Mouse (Mus musculus) midbrain, postnatal 0 days (tissue): ENCODE results near the gene Dusp8. TPM values are rescaled to one million over a fixed set of nuclear protein-coding genes. Genes with fewer than 3 reads are reported as not detected.
A peak's percentile ranks its signal among the peaks of the same experiment; 100 is the strongest.

Source experiments
- ATAC-seq: fragments of 200-750 bp; cut with Nextera tagmentation; 2 replicates; pipeline ENCODE4 v1.8.0; 2017; ENCODE audit warnings: moderate number of reproducible peaks, mild to moderate bottlenecking, moderate TSS enrichment, moderate library complexity; ENCODE audit not compliant: low FRiP score
- DNase-seq: peaks from one replicate; pipeline ENCODE4 v3.0.0-alpha.2; 2015; ENCODE audit warnings: low spot score
- H3K27ac ChIP-seq: fragments of 300-500 bp; sonication (generic); 2 replicates; pipeline ENCODE4 v1.5.1; 2014; ENCODE audit warnings: low read depth, mild to moderate bottlenecking, low read length, mixed read lengths
- H3K27me3 ChIP-seq: fragments of 300-500 bp; sonication (generic); 2 replicates; pipeline ENCODE4 v1.6.1; 2014; ENCODE audit warnings: low read length, control low read depth, mixed read lengths; ENCODE audit not compliant: insufficient read depth
- H3K36me3 ChIP-seq: fragments of 300-500 bp; sonication (generic); 2 replicates; pipeline ENCODE4 v1.6.1; 2014; ENCODE audit warnings: low read length, control low read depth, mixed read lengths; ENCODE audit not compliant: insufficient read depth
- H3K4me1 ChIP-seq: fragments of 300-500 bp; sonication (generic); 2 replicates; pipeline ENCODE4 v1.6.1; 2014; ENCODE audit warnings: mild to moderate bottlenecking, control low read depth, antibody characterized with exemption, low read length, mixed read lengths; ENCODE audit not compliant: insufficient read depth
- H3K4me2 ChIP-seq: fragments of 300-500 bp; sonication (generic); 2 replicates; pipeline ENCODE4 v1.6.1; 2014; ENCODE audit warnings: low read depth, mild to moderate bottlenecking, low read length, mixed read lengths; ENCODE audit not compliant: poor library complexity, severe bottlenecking
- H3K4me3 ChIP-seq: fragments of 300-500 bp; sonication (generic); 2 replicates; pipeline ENCODE4 v1.5.1; 2014; ENCODE audit warnings: low read depth, mild to moderate bottlenecking, low read length, moderate library complexity
- H3K9ac ChIP-seq: fragments of 300-500 bp; sonication (generic); replicated peaks from 2 replicates; pipeline ENCODE4 v1.6.1; 2014; ENCODE audit warnings: mild to moderate bottlenecking, low read length, moderate library complexity, mixed read lengths; ENCODE audit not compliant: poor library complexity, severe bottlenecking
- H3K9me3 ChIP-seq: fragments of 300-500 bp; sonication (generic); 2 replicates; pipeline ENCODE4 v1.6.1; 2016; ENCODE audit warnings: low read length, control low read depth
- CTCF ChIP-seq: IDR thresholded peaks from 2 replicates; pipeline ENCODE4 v1.5.1; 2016; ENCODE audit warnings: antibody characterized with exemption, mild to moderate bottlenecking
- WGBS: fragments of 180-500 bp; shearing (Covaris S2); extraction: QIAGEN DNeasy Blood & Tissue Kit; methylation state at CpG from one replicate; pipeline ENCODE4 v1.1.7; 2014; 5-methylcytosine and 5-hydroxymethylcytosine counted together
- polyA plus RNA-seq: library from polyadenylated mRNA; unstranded; fragments of >200 nt; fragmentation: Nextera tagmentation; extraction: Ambion mirVana; gene quantifications from 2 replicates; pipeline ENCODE4 v1.2.1, GENCODE M21; 2015
- total RNA-seq: library from RNA; depleted of rRNA; stranded (reverse); fragments of >200 nt; gene quantifications from 2 replicates; pipeline ENCODE4 v1.2.3, GENCODE M21; 2014

Dusp8 gene
- total and polyA plus RNA-seq, 2 experiments from 2014 or later = 94.2 to 144 TPM

GRCm38 (mm10) chr7:142068429-142068828 lies 27.2 kb downstream of the Dusp8 start:
- WGBS = 66% methylated on average over 4 of the region's 4 CpGs
- 0 out of 2 replicates have a peak overlapping the region, but pooled peaks have one; percentile 19 for H3K9ac ChIP-seq
- H3K27me3 ChIP-seq = no peaks in the 10 kb centered on the region
- DNase-seq (no peak), ATAC-seq (no peak)
- H3K4me1 ChIP-seq = peaks cover 3% of the 10 kb centered on the region; the same call in 1 of the 2 replicates
- no peak overlapping the region for H3K27ac ChIP-seq
- TF ChIP-seq CTCF = no peak
- H3K4me2 ChIP-seq = no peak overlapping the region
- H3K4me3 ChIP-seq = no peak overlapping the region
- no peaks in the 10 kb centered on the region for H3K9me3 ChIP-seq
- no peaks in the 10 kb centered on the region for H3K36me3 ChIP-seq

- Histone ChIP-seq H3K4me1 (peaks cover 12% of the 10 kb centered on the region; the same call in 1 of the 2 replicates), H3K27ac (peak within 1 kb of the TSS; percentile 47; the same call in 1 of the 2 replicates), H3K4me2 (peak within 1 kb of the TSS; percentile 97), H3K9me3 (no peaks in the 10 kb centered on the region), H3K27me3 (no peaks in the 10 kb centered on the region), H3K9ac (peak within 1 kb of the TSS; percentile 74), H3K36me3 (0 out of 2 replicates have a peak, but pooled peaks cover 4% of the 10 kb centered on the region), H3K4me3 (peak within 1 kb of the TSS; percentile 97)
- WGBS = under 1% methylated on average over 49 of the region's 49 CpGs
- peak; percentile 89 for DNase-seq
- ATAC-seq = peak; percentile 95
- no peak for TF ChIP-seq CTCF
Observed at GRCm38 (mm10) chr7:142060931-142061565, 34.6 kb downstream of the Dusp8 start, which contains the start of gene Mob2. TSS of gene Mob2 (minus strand) at chr7:142061065.

- Histone ChIP-seq H3K27ac (peak overlapping the region; percentile 47; the same call in 1 of the 2 replicates), H3K9ac (peak overlapping the region; percentile 74), H3K4me2 (peak overlapping the region; percentile 97), H3K36me3 (0 out of 2 replicates have a peak, but pooled peaks cover 4% of the 10 kb centered on the region), H3K9me3 (no peaks in the 10 kb centered on the region), H3K4me3 (peak overlapping the region; percentile 97), H3K4me1 (peaks cover 12% of the 10 kb centered on the region; the same call in 1 of the 2 replicates), H3K27me3 (no peaks in the 10 kb centered on the region)
- ATAC-seq (peak; percentile 38; the same call in 1 of the 2 replicates), DNase-seq (no peak)
- no peak for TF ChIP-seq CTCF
- WGBS = under 1% methylated on average over 54 of the region's 66 CpGs
Observed at GRCm38 (mm10) chr7:142060185-142060930, 35.3 kb downstream of the Dusp8 start.

GRCm38 (mm10) chr7:142059024-142059423 lies 36.6 kb downstream of the Dusp8 start:
- DNase-seq (no peak), ATAC-seq (no peak)
- 72% methylated on average over 2 of the region's 2 CpGs for WGBS
- H3K27me3 ChIP-seq = no peaks in the 10 kb centered on the region
- no peak overlapping the region for H3K27ac ChIP-seq
- H3K9me3 ChIP-seq = no peaks in the 10 kb centered on the region
- H3K4me1 ChIP-seq = peaks cover 12% of the 10 kb centered on the region; the same call in 1 of the 2 replicates
- H3K9ac ChIP-seq = no peak overlapping the region
- no peak overlapping the region for H3K4me3 ChIP-seq
- no peak for TF ChIP-seq CTCF
- H3K36me3 ChIP-seq = 0 out of 2 replicates have a peak, but pooled peaks cover 4% of the 10 kb centered on the region
- no peak overlapping the region for H3K4me2 ChIP-seq

GRCm38 (mm10) chr7:142057121-142057520 lies 38.5 kb downstream of the Dusp8 start:
- Histone ChIP-seq H3K9me3 (no peaks in the 10 kb centered on the region), H3K27me3 (no peaks in the 10 kb centered on the region), H3K9ac (no peak overlapping the region), H3K4me3 (no peak overlapping the region), H3K27ac (no peak overlapping the region), H3K36me3 (0 out of 2 replicates have a peak, but pooled peaks cover 4% of the 10 kb centered on the region), H3K4me1 (peaks cover 12% of the 10 kb centered on the region; the same call in 1 of the 2 replicates), H3K4me2 (no peak overlapping the region)
- ATAC-seq (no peak), DNase-seq (no peak)
- TF ChIP-seq CTCF = no peak
- WGBS = 76% methylated on average over 1 of the region's 1 CpGs
